Mouse (Mus musculus) C2C12 (cell line): ENCODE measurements around the gene Tfb2m.

Experiments
- CEBPB ChIP-seq: IDR thresholded peaks from one replicate; pipeline ENCODE4 v1.6.1; 2011; ENCODE audit warnings: low read depth, mild to moderate bottlenecking, control low read depth, moderate library complexity
- CTCF ChIP-seq: IDR thresholded peaks from one replicate; pipeline ENCODE4 v1.5.1; 2011; ENCODE audit not compliant: control insufficient read depth, insufficient read depth, insufficient read length
- FOSL1 ChIP-seq: IDR thresholded peaks from one replicate; pipeline ENCODE4 v1.8.0; 2011; ENCODE audit warnings: mild to moderate bottlenecking, low read length; ENCODE audit not compliant: poor library complexity, insufficient read depth, severe bottlenecking
- MAX ChIP-seq: IDR thresholded peaks from one replicate; pipeline ENCODE4 v1.6.1; 2011; ENCODE audit warnings: mild to moderate bottlenecking, control low read depth
- MYOD1 ChIP-seq: IDR thresholded peaks from one replicate; pipeline ENCODE4 v1.6.1; 2011; ENCODE audit warnings: low read depth; ENCODE audit not compliant: control insufficient read depth, insufficient read length
- MYOG ChIP-seq: IDR thresholded peaks from one replicate; pipeline ENCODE4 v1.6.1; 2011; ENCODE audit not compliant: control insufficient read depth, insufficient read length; ENCODE audit errors: extremely low read depth
- USF1 ChIP-seq: IDR thresholded peaks from one replicate; pipeline ENCODE4 v1.6.1; 2011; ENCODE audit warnings: low read depth, mild to moderate bottlenecking, control low read depth, moderate library complexity

GRCm38 (mm10) chr1:179584220-179584619 lies 38.2 kb upstream of the Tfb2m start:
- no peak for TF ChIP-seq USF1
- no peak for TF ChIP-seq CTCF
- TF ChIP-seq MYOG, result no peak
- no peak for TF ChIP-seq MYOD1
- TF ChIP-seq FOSL1, result no peak
- TF ChIP-seq CEBPB, result no peak
- TF ChIP-seq MAX, result no peak
